Mouse (Mus musculus) midbrain, embryonic 11.5 days (tissue): ENCODE results near the gene Hist1h2ak. TPM values are rescaled to one million over a fixed set of nuclear protein-coding genes. Genes with fewer than 3 reads are reported as not detected.
"Not testable (repeated sequence)": the region's sequence is repeated elsewhere in the genome, so short reads cannot be mapped to it uniquely, and the experiment has no call there.

Source experiments
- ATAC-seq: fragments of 200-750 bp; cut with Nextera tagmentation; 2 replicates; pipeline ENCODE4 v1.8.0; 2017; ENCODE audit warnings: moderate TSS enrichment, moderate library complexity; ENCODE audit not compliant: low FRiP score
- DNase-seq: peaks from one replicate; pipeline ENCODE4 v3.0.0; 2015; ENCODE audit warnings: low spot score; ENCODE audit errors: missing footprints
- H3K27ac ChIP-seq: fragments of 300-500 bp; sonication (generic); 2 replicates; pipeline ENCODE4 v1.5.1; 2014; ENCODE audit warnings: low read depth, low read length
- H3K27me3 ChIP-seq: fragments of 300-500 bp; sonication (generic); 2 replicates; pipeline ENCODE4 v1.6.1; 2014; ENCODE audit warnings: mild to moderate bottlenecking, low read length, moderate library complexity, mixed read lengths; ENCODE audit not compliant: control insufficient read depth, insufficient read depth
- H3K36me3 ChIP-seq: fragments of 300-500 bp; sonication (generic); 2 replicates; pipeline ENCODE4 v1.6.1; 2014; ENCODE audit warnings: mild to moderate bottlenecking, low read length, moderate library complexity, mixed read lengths; ENCODE audit not compliant: control insufficient read depth, insufficient read depth
- H3K4me1 ChIP-seq: fragments of 300-500 bp; sonication (generic); 2 replicates; pipeline ENCODE4 v1.6.1; 2014; ENCODE audit warnings: low read length; ENCODE audit not compliant: control insufficient read depth, insufficient read depth
- H3K4me2 ChIP-seq: fragments of 300-500 bp; sonication (generic); 2 replicates; pipeline ENCODE4 v1.6.1; 2014; ENCODE audit warnings: mild to moderate bottlenecking, moderate library complexity
- H3K4me3 ChIP-seq: fragments of 300-500 bp; sonication (generic); 2 replicates; pipeline ENCODE4 v1.5.1; 2014; ENCODE audit warnings: low read depth, low read length
- H3K9ac ChIP-seq: fragments of 300-500 bp; sonication (generic); 2 replicates; pipeline ENCODE4 v1.6.1; 2014; ENCODE audit warnings: low read length
- H3K9me3 ChIP-seq: fragments of 300-500 bp; sonication (generic); 2 replicates; pipeline ENCODE4 v1.6.1; 2016; ENCODE audit warnings: low read length; ENCODE audit not compliant: control insufficient read depth
- WGBS: fragments of 180-500 bp; shearing (Covaris S2); extraction: QIAGEN DNeasy Blood & Tissue Kit; methylation state at CpG from one replicate; pipeline ENCODE4 v1.1.7; 2014; 5-methylcytosine and 5-hydroxymethylcytosine counted together
- polyA plus RNA-seq: library from polyadenylated mRNA; unstranded; fragments of >200 nt; fragmentation: Nextera tagmentation; extraction: Ambion mirVana; gene quantifications from 2 replicates; pipeline ENCODE4 v1.2.1, GENCODE M21; 2014

Gene Hist1h2ak
- polyA plus RNA-seq, 1 experiment from 2014 or later, result 10.7 TPM

DNA sequence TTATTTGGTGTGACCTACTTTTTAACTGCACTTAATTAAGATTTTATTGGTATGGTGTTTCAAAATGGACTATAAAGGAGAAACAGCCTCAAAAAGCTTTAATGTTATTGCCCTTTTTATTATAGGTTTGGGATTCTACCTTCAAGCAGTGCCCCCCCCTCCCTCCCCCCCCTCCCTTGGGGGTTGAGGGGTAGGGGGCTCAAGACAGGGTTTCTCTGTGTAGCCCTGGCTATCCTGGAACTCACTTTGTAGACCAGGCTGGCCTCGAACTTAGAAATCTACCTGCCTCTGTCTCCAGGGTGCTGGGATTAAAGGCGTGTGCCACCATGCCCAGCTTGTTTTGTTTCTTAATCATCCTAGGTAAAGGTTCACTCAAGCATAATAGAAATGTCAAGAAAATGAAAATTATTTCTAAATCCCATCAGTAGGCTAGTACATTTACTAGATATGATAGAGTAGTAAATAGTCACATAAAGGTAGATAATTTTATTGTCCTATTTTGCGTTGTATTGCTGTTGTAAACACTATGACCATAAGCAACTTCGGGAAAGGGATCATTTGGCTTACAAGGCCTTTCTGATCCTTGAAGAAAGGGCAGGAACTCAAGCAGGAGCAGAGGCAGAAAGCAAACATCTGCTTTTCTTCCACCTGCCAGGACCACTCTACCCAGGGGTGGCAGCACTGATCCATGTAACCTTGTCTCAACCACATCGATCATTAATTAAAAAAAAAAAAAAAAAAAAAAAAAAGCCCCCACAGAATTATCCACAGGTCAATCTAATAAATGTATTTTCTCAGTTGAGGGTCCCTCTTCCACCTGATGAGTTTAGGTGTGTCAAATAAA lies 30.4 kb downstream of the Hist1h2ak start:
- no peaks in the 10 kb centered on the region for H3K36me3 ChIP-seq
- peak overlapping the region; percentile 94 for H3K27ac ChIP-seq
- H3K9me3 ChIP-seq, result no peaks in the 10 kb centered on the region
- ATAC-seq, result no peak
- peak overlapping the region; percentile 58; the same call in 1 of the 2 replicates for H3K9ac ChIP-seq
- H3K4me1 ChIP-seq, result peaks cover 22% of the 10 kb centered on the region
- WGBS, result 33% methylated on average over 5 of the region's 5 CpGs
- DNase-seq, result peak; percentile 85
- H3K4me2 ChIP-seq, result peak overlapping the region; percentile 49
- H3K4me3 ChIP-seq, result no peak overlapping the region
- H3K27me3 ChIP-seq, result no peaks in the 10 kb centered on the region

DNA sequence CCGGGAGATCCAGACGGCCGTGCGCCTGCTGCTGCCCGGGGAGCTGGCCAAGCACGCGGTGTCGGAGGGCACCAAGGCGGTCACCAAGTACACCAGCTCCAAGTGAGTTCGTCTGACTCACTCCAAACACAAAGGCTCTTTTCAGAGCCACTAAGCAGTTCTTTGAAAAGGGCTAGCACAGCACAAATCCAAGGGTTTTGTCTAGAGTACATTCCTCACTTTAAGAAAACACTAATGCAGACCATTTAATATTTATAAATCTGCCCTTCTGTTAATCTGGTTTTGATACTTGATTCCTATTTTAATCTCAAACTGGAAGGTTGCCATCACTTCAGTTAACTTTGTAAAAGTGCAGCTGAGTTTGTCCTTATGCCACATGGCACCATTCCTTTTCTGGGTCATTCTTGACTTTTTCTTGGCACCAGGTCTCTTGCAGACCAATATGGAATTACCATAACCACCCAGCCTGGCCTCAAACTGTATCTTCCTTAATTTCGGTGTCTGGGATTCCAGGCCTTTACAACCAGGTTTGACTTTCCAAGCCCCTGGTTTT lies 31.2 kb downstream of the Hist1h2ak start:
- Histone ChIP-seq H3K27me3 (no peaks in the 10 kb centered on the region), H3K36me3 (no peaks in the 10 kb centered on the region), H3K9me3 (no peaks in the 10 kb centered on the region), H3K4me1 (peaks cover 18% of the 10 kb centered on the region), H3K27ac (peak overlapping the region; percentile 94), H3K4me2 (peak overlapping the region; percentile 49), H3K9ac (peak overlapping the region; percentile 58), H3K4me3 (peak overlapping the region; percentile 28)
- ATAC-seq (peak; percentile 34), DNase-seq (peak; percentile 95)
- WGBS, result 3% methylated on average over 11 of the region's 11 CpGs

DNA sequence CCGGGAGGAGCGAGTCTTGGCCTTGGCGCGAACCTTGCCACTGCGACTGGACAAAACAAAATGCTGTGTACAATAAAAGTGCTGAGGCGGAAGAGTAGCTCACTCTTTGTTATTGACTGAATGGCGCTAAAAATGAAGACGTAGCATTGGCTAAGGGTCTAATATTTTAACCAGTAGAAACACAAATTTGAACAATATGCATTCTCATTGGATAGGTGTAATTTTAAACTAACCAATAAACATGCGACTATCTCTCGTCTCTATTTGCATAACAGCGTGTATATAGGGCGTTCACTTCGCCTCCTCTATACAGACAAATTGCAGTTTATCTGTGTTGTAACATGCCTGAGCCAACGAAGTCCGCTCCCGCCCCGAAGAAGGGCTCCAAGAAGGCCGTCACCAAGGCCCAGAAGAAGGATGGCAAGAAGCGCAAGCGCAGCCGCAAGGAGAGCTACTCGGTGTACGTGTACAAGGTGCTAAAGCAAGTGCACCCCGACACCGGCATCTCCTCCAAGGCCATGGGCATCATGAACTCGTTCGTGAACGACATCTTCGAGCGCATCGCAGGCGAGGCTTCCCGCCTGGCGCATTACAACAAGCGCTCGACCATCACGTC lies 31.8 kb downstream of the Hist1h2ak start, which contains the start of gene Hist1h2bm:
TSS of gene Hist1h2bm (plus strand) at position 288 of the 616 bp plus-strand sequence.
- DNase-seq, result peak; percentile 98
- not testable (repeated sequence) for H3K36me3 ChIP-seq, H3K27me3 ChIP-seq, H3K9me3 ChIP-seq
- Histone ChIP-seq H3K4me2 (peak within 1 kb of the TSS; percentile 49), H3K27ac (peak within 1 kb of the TSS; percentile 94), H3K9ac (peak within 1 kb of the TSS; percentile 76), H3K4me3 (peak within 1 kb of the TSS; percentile 28), H3K4me1 (peaks cover 12% of the 10 kb centered on the region)
- ATAC-seq, result peak; percentile 94
- 0% methylated on average over 37 of the region's 37 CpGs for WGBS

DNA sequence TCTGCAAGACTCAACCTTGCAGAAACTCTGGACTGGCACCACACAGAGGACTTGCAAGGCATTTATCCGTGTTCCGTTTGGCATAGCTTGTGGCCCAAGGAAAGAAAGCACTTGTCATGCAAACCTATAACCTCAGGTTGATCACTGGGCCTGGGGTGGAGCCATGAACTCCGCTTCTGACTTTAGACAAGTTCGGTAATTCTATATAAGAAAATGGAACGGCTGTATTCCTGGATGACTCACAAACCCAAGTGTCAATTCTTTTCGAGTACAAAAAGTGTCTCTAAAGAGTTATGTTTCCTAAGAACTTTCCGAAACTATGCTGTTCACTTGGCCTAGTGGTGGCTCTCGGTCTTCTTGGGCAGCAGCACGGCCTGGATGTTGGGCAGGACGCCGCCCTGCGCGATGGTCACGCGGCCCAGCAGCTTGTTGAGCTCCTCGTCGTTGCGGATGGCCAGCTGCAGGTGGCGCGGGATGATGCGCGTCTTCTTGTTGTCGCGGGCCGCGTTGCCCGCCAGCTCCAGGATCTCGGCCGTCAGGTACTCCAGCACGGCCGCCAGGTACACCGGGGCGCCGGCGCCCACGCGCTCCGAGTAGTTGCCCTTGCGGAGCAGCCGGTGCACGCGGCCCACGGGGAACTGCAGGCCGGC lies 32.4 kb downstream of the Hist1h2ak start:
- not testable (repeated sequence) for H3K9me3 ChIP-seq, H3K36me3 ChIP-seq, H3K27me3 ChIP-seq
- Histone ChIP-seq H3K9ac (peak overlapping the region; percentile 76), H3K4me3 (peak overlapping the region; percentile 28), H3K4me2 (peak overlapping the region; percentile 49), H3K27ac (peak overlapping the region; percentile 94), H3K4me1 (peaks cover 14% of the 10 kb centered on the region)
- DNase-seq (peak; percentile 90), ATAC-seq (peak; percentile 18)
- WGBS, result 3% methylated on average over 17 of the region's 44 CpGs

DNA sequence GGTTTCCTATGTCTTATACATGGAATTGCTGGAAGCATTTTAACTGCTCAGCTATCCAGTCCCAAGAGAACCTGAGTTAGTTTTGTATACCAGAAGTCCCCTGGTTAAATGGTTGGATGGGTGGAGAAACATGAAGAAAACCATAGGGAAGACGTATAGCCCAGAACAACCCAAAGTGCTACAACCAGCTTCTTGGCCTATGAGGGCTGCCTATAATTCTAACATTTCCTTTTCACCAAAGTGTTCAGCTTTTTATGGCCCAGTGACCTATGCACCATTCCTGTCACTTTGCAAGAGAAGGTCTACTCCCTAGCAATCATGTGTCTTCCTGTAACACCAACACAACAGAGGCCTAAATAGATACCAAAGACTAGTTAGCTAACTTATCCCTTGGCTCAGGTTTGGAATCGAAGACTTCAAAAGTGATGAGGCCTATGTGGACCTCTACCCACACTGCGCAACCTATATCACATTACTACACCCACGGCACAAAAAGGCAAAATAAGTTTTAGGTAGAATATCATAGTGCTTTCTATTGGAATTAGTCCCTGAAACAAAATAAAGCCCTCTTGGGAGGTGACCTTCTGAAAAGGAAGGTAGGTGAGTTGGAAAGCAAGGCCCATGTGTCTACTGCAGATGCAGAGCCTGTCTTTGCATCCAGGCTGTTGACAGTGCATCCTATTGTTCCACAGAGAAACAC lies 35.1 kb downstream of the Hist1h2ak start:
- peak overlapping the region; percentile 70 for H3K4me2 ChIP-seq
- H3K27ac ChIP-seq, result peak overlapping the region; percentile 88
- DNase-seq (peak; percentile 93), ATAC-seq (no peak)
- no peaks in the 10 kb centered on the region for H3K27me3 ChIP-seq
- H3K9me3 ChIP-seq, result no peaks in the 10 kb centered on the region
- peaks cover 22% of the 10 kb centered on the region for H3K4me1 ChIP-seq
- 57% methylated on average over 4 of the region's 4 CpGs for WGBS
- peak overlapping the region; percentile 77 for H3K9ac ChIP-seq
- peak overlapping the region; percentile 32 for H3K4me3 ChIP-seq
- H3K36me3 ChIP-seq, result no peaks in the 10 kb centered on the region

DNA sequence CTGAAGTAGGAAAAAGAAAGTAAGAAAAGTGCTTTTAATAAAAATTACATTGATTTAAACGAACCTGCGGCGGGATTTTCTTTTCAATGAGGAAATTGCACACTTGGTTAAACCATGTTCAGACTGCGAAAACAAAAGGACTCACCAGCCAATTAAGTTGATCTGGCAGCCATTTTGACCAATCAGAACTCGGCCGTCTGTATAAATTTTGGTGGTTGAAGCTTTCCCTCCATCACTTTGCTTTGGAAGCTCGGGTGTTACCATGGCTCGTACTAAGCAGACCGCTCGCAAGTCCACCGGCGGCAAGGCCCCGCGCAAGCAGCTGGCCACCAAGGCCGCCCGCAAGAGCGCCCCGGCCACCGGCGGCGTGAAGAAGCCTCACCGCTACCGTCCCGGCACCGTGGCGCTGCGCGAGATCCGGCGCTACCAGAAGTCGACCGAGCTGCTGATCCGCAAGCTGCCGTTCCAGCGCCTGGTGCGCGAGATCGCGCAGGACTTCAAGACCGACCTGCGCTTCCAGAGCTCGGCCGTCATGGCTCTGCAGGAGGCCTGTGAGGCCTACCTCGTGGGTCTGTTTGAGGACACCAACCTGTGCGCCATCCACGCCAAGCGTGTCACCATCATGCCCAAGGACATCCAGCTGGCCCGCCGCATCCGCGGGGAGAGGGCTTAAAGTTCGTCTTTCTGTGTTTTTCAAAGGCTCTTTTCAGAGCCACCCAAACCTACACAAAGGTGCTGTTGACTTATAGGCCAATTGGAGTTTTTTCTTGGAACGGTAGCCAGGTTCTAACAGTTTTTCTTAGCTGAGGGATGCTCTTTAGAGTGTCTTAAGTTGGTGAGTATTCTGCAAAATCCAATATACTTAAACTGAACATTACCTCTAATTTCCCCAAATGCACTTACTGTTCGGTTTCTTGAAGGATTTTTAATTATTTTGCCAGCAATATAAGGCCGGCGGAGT lies 36.0 kb downstream of the Hist1h2ak start, which contains the start of gene Hist1h3h:
TSS of gene Hist1h3h (plus strand) at position 263 of the 961 bp plus-strand sequence.
- Histone ChIP-seq H3K27ac (peak within 1 kb of the TSS; percentile 94), H3K4me3 (peak within 1 kb of the TSS; percentile 44), H3K4me1 (peaks cover 20% of the 10 kb centered on the region), H3K9ac (peak within 1 kb of the TSS; percentile 84), H3K4me2 (peak within 1 kb of the TSS; percentile 89)
- not testable (repeated sequence) for H3K27me3 ChIP-seq, H3K36me3 ChIP-seq, H3K9me3 ChIP-seq
- DNase-seq (peak; percentile 99), ATAC-seq (peak; percentile 54)
- under 1% methylated on average over 25 of the region's 56 CpGs for WGBS

DNA sequence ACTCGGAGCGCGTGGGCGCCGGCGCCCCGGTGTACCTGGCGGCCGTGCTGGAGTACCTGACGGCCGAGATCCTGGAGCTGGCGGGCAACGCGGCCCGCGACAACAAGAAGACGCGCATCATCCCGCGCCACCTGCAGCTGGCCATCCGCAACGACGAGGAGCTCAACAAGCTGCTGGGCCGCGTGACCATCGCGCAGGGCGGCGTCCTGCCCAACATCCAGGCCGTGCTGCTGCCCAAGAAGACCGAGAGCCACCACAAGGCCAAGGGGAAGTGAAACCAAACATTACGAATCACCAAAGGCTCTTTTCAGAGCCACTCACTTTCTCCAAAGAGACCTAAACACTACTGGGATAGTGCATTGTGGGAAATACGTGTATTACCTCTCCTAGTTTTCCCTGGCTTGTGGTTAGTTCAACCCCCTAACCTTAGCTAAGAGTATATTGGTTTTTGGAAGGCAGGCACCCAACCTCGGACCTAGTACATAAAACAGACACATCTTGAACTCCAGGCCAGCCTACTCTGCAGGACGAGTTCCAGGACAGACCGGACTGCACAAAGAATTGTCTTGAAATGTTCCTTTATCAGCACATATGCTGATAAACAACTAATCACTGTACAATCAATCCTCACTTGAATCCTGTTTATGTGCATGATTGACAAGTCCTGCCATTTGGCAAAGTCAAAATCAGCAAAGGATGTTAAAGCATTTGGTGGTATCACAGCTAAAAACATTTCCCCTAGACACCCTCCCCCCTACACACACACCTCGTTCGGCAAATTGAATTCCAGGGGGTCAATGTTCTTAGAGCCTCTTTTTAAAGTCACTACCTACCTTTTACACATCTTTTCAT lies 36.9 kb downstream of the Hist1h2ak start:
- Histone ChIP-seq H3K4me2 (peak overlapping the region; percentile 89), H3K4me3 (peak overlapping the region; percentile 44), H3K27ac (peak overlapping the region; percentile 94), H3K9ac (peak overlapping the region; percentile 84), H3K4me1 (peaks cover 18% of the 10 kb centered on the region)
- not testable (repeated sequence) for H3K27me3 ChIP-seq, H3K9me3 ChIP-seq, H3K36me3 ChIP-seq
- DNase-seq, result peak; percentile 97
- 1% methylated on average over 9 of the region's 38 CpGs for WGBS
- ATAC-seq, result peak; percentile 28; the same call in 1 of the 2 replicates
